Mouse (Mus musculus): ENCODE measurements around the gene Dpep3.
A peak's percentile ranks its signal among the peaks of the same experiment; 100 is the strongest.

Dpep3 gene

DNA sequence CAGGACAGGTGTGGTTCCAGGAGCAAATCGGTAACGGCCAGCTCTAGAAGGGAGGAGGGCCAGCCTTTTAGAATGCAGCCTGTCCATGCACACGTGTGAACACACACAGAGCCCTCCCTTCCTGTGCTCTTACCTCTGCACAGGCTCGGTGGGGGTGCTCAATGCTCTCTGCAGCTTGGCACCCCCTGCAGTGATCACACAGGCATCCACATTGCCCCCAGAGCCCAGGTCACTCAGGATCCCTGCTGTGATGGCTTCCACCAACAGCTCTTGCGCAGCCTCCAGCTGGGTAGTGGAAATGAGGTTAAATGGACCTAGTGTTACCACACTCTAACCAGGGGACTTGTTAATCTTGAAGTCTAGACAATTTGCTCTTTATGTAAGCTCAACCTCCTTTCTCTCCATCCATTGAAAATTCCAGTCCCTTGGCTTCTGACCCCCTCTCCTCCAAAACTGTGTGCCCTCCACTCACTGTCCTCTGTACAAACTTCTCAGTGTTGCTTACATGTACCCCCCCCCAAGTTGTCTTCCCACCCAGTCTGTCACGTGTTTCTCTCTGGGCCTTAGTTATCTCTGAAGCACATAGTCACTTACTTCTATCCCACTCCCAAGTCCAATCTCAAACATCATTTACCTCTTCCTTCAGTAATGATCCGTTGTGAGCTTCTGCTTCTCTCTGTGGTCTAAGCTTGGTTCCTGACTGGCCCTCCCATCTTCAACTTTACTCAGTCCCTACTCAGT, 43.2 kb downstream of the Dpep3 start:
- no peak for DNase-seq (ENCODE audit: low read depth, low spot score)

DNA sequence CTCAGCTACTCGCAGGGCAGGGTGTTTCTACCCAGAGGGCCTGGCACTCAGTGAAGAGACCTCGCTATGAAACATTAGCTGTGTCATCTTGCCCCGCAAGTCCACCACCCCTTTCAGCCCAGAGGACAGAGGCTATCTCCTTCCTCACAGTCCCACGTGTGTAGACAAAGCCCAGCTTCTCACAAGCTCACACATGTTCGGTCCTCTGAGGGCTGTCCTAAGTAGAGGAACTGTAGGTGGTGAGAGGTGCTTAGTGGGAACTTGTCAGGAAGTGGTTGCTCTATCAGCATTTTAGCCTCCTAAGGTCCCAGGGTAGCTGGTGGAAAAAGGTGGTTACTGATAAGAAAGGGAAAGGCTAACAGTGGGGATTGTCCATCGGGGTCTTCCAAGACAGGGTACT, 44.1 kb downstream of the Dpep3 start:
- DNase-seq (ENCODE audit: low read depth, low spot score), result no peak

DNA sequence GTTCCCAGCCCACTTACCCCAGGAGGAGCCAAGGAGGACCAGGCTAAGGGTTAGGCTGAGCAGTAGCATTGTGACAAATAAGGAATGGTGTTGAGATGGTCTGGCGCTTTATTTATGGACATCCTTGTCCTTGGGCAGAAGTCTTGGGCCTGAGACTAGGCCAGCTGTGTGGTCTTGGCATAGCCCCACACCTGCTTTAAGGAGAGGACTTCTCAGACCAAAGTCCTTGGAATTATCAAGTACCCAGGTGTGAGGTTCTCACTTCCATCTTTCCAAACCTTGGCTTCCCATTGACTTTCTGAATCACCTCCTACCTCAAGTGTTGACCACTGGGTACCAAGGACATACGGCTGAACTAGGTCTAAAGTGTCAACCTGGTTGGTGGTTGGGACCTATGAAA, 45.5 kb downstream of the Dpep3 start, which contains the start of gene Ctrl:
TSS of gene Ctrl (minus strand) at position 101 of the 400 bp plus-strand sequence.
- DNase-seq (ENCODE audit: low read depth, low spot score), result no peak

DNA sequence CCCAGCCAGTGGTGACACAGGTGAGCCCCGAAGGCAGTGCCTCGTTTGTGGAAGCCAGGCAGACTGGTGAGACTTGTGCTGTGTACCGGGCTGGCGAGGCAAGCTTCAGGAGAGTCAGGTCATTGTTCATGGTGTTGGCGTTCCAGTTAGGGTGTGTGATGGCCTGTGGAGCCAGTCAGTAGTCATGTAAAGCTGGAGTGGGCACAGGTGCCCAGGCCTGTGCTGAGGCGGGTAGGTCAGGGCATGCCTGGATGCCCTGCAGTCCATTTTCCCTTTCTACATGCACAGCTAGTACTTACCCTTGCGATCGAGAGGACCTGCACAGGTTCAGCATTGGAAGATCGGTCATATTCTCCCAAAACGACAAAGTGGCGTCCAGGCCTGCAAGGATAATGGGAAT, 46.7 kb downstream of the Dpep3 start:
- no peak for DNase-seq (ENCODE audit: low read depth, low spot score)

DNA sequence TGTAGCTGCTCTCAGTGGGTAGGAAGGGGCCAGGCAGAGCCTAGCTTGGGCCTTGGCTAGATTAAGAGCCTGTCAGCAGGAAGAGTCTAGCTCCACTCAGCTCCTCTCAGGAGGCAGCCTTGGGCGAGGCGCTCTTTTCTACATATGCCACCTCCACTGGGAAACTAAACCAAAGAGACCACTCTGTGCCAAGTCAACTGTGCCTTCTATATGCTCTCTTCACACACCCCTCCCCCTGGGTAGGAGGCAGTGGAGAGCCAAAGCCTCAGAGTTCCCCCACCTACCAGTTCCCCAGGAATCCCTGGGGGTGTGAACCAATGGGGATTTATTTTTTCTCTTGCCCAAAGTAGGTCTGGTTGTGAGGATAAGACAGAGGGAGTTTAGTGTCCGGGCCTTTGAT, 48.0 kb downstream of the Dpep3 start:
- no peak for DNase-seq (ENCODE audit: low read depth, low spot score)

DNA sequence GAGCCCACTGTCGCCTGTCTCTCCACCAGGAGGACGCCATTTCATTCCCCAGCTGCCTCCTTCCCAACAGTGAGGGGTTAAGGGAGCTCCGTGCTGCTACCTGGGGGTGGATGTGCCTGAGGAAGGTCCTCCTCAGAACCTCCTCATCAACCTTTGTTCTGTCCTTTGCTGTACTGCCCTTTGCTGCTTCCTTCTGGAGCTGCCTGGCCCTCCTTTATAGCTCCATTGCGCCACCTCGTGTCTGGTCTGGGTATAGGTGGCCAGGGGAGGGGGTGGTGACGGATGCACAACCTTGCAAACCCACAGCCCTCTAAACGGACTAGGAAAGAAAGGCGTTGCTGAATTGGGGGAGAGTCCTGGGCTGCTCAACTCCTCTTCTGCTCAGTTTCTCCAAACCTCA, 48.6 kb downstream of the Dpep3 start:
- peak; percentile 65 for DNase-seq (ENCODE audit: low read depth, low spot score)

DNA sequence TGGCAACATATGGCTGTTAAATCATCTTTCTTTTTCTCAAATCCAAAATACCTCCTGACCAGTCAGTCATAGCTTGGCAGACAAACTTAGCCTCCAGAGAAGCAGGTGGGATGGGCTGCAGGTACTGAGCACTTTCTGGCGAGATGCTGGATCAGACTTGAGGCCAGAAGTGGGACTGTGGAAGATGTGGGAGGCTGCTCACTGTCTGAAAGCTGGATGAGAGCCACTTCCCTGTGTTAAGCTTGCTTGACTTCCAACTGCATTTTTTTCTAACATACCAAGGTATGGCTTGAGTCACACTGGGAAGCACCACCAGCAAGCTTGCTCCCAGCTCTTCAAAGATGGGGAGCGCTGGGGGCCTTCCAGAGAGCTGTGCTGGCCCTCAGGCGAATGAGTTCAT, 54.1 kb downstream of the Dpep3 start:
- DNase-seq (ENCODE audit: low read depth, low spot score), result no peak

All from WW6 (cell line).